8 mouse cellular contexts compared by ENCODE assay signal in the genomic region with DNA sequence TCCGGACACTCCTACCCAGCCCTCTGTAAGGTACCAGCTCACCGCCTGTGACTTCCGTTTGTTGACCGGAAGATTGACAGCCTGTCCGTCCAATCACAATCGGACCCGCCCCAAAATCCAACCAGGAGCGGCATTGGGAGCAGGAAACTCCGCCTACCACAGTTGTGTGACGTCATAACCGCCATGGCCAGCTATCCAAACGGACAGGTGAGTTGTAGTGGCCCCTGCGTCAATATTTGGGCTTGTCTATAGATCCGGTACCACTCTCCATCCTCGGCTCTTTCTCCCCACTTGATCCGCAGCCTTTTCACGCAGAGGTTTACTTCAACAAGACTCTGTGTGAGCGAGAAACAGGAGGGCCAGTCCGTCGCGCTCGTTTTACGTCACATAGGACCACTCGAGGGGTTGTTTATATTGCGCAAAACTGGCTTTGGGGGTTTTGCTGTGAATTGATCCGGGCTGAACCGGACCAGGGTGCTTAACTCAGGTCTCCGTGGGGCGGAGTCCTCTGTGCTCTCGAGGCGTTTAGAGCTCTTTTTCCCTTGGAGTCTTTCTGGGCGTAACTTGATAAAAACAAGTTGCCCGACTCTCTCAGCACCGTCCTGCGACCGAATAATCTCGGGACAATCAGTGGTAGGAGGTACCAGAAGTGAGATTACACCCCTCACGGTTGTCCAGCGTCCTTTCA. TPM values are rescaled to one million over a fixed set of nuclear protein-coding genes. Genes with fewer than 3 reads are reported as not detected.
DNase-seq lines count a peak whose midpoint lies in the region; ATAC-seq and TF ChIP-seq lines count a peak whose summit lies in the region.

No protein-coding gene starts in this region.

- under 1% methylated on average over 39 of the region's 39 CpGs for WGBS in forebrain, embryonic 13.5 days
- under 1% methylated on average over 39 of the region's 39 CpGs for WGBS in large intestine, adult 2 months
- under 1% methylated on average over 39 of the region's 39 CpGs for WGBS in liver, postnatal 0 days (ENCODE audit: insufficient replicate concordance)
- under 1% methylated on average over 39 of the region's 39 CpGs for WGBS in neural tube, embryonic 14.5 days

- TF ChIP-seq EP300 in liver, postnatal 0 days (IDR thresholded peaks at IDR 0.05; ENCODE audit: low read depth): no peak

- H3K36me3 ChIP-seq in E14TG2a.4 (ENCODE audit: insufficient read depth, low read length): peaks cover 6% of the 10 kb centered on the region; the same call in 1 of the 2 replicates
- H3K36me3 ChIP-seq in forebrain, embryonic 13.5 days (ENCODE audit: poor library complexity, severe bottlenecking): no peaks in the 10 kb centered on the region
- H3K36me3 ChIP-seq in liver, postnatal 0 days (replicated peaks; ENCODE audit: insufficient read depth, low read length): no peaks in the 10 kb centered on the region
- no peaks in the 10 kb centered on the region for H3K36me3 ChIP-seq in neural tube, embryonic 14.5 days (ENCODE audit: control insufficient read depth, insufficient read depth, low read length)

- H3K4me1 ChIP-seq in E14TG2a.4 (replicated peaks; ENCODE audit: low read depth, low read length): peaks cover 68% of the 10 kb centered on the region
- H3K4me1 ChIP-seq in forebrain, embryonic 13.5 days: peaks cover 16% of the 10 kb centered on the region
- peaks cover 37% of the 10 kb centered on the region for H3K4me1 ChIP-seq in liver, postnatal 0 days (ENCODE audit: insufficient read depth)
- peaks cover 7% of the 10 kb centered on the region; the same call in 1 of the 2 replicates for H3K4me1 ChIP-seq in neural tube, embryonic 14.5 days (ENCODE audit: control insufficient read depth, insufficient read depth, low read length)

- peak overlapping the region; percentile 73 for H3K4me2 ChIP-seq in forebrain, embryonic 13.5 days
- H3K4me2 ChIP-seq in liver, postnatal 0 days (ENCODE audit: low read depth, low read length): peak overlapping the region; percentile 70
- H3K4me2 ChIP-seq in neural tube, embryonic 14.5 days (ENCODE audit: low read depth, low read length): peak overlapping the region; percentile 84

- peaks cover 9% of the 10 kb centered on the region for H3K27me3 ChIP-seq in E14TG2a.4 (ENCODE audit: insufficient read depth, low read length)
- 0 out of 2 replicates have a peak, but pooled peaks cover 8% of the 10 kb centered on the region for H3K27me3 ChIP-seq in forebrain, embryonic 13.5 days
- H3K27me3 ChIP-seq in liver, postnatal 0 days (ENCODE audit: insufficient read depth, low read length): no peaks in the 10 kb centered on the region
- no peaks in the 10 kb centered on the region for H3K27me3 ChIP-seq in neural tube, embryonic 14.5 days (ENCODE audit: control insufficient read depth, insufficient read depth, low read length)

- ATAC-seq in forebrain, embryonic 13.5 days: peak; percentile 99
- ATAC-seq in liver, postnatal 0 days: peak; percentile 96
- ATAC-seq in neural tube, embryonic 14.5 days (ENCODE audit: low read depth): peak; percentile 96

- peak overlapping the region; percentile 85 for H3K4me3 ChIP-seq in E14TG2a.4 (replicated peaks; ENCODE audit: low read length)
- peak overlapping the region; percentile 69 for H3K4me3 ChIP-seq in forebrain, embryonic 13.5 days
- peak overlapping the region; percentile 85 for H3K4me3 ChIP-seq in liver, postnatal 0 days (ENCODE audit: low read depth, low read length)
- peak overlapping the region; percentile 79 for H3K4me3 ChIP-seq in neural tube, embryonic 14.5 days (ENCODE audit: low read depth, low read length)

- no peak for TF ChIP-seq CTCF in E14TG2a.4 (conservative IDR thresholded peaks at IDR 0.05; ENCODE audit: low read length)
- TF ChIP-seq CTCF in liver, postnatal 0 days (IDR thresholded peaks at IDR 0.05; ENCODE audit: low read depth): no peak

- H3K9ac ChIP-seq in forebrain, embryonic 13.5 days: peak overlapping the region; percentile 66
- peak overlapping the region; percentile 71 for H3K9ac ChIP-seq in liver, postnatal 0 days (replicated peaks)
- H3K9ac ChIP-seq in neural tube, embryonic 14.5 days (replicated peaks; ENCODE audit: low read depth, low read length): peak overlapping the region; percentile 62

- DNase-seq in c-Kit-positive CD71-positive TER-119-positive erythroid progenitor cells, embryonic 14.5 days (ENCODE audit: low spot score): peak; percentile 100
- peak; percentile 100 for DNase-seq in heart, postnatal 10 days
- DNase-seq in large intestine, adult 2 months (ENCODE audit: low read depth, low spot score): peak; percentile 98
- DNase-seq in liver, postnatal 0 days: peak; percentile 100
- DNase-seq in testis, postnatal 10 days (ENCODE audit: low spot score): peak; percentile 100

- no peak overlapping the region for H3K27ac ChIP-seq in forebrain, embryonic 13.5 days
- peak overlapping the region; percentile 95 for H3K27ac ChIP-seq in liver, postnatal 0 days (ENCODE audit: low read depth)
- H3K27ac ChIP-seq in neural tube, embryonic 14.5 days (ENCODE audit: low read depth, low read length): peak overlapping the region; percentile 6

- H3K9me3 ChIP-seq in E14TG2a.4 (ENCODE audit: low read length): 0 out of 2 replicates have a peak, but pooled peaks cover 4% of the 10 kb centered on the region
- no peaks in the 10 kb centered on the region for H3K9me3 ChIP-seq in forebrain, embryonic 13.5 days (replicated peaks)
- H3K9me3 ChIP-seq in liver, postnatal 0 days (ENCODE audit: low read length): no peaks in the 10 kb centered on the region
- H3K9me3 ChIP-seq in neural tube, embryonic 14.5 days (ENCODE audit: control insufficient read depth, low read length): no peaks in the 10 kb centered on the region

- intact Hi-C loops in heart, postnatal 10 days (cut with DNase I): no loop called here

RNA-seq across cellular contexts. Expression of gene Pef1, which starts 5.2 kb away (rescaled TPM):
- 68.0 and 68.4 TPM in 2 replicates for polyA plus RNA-seq in forebrain, embryonic 13.5 days (2015; fragmentation: Nextera tagmentation; extraction: Ambion mirVana)
- 10 to 100 TPM; 39.4 to 39.9 TPM for total RNA-seq in heart, postnatal 10 days (2021)
- 183 and 198 TPM in 2 replicates for polyA plus RNA-seq in large intestine, adult 2 months (2012; rRNA removed)
- 25.0 and 26.0 TPM in 2 replicates for polyA plus RNA-seq in liver, postnatal 0 days (2015; fragmentation: Nextera tagmentation; extraction: Ambion mirVana)
- 66.2 and 68.3 TPM in 2 replicates for polyA plus RNA-seq in neural tube, embryonic 14.5 days (2014; fragmentation: Nextera tagmentation; extraction: Ambion mirVana)

RNA-seq across cellular contexts. Expression of gene Hcrtr1, which starts 31.6 kb away (rescaled TPM):
- 0.13 TPM in 1 of 2 replicates, not detected in the other for polyA plus RNA-seq in forebrain, embryonic 13.5 days (2015; fragmentation: Nextera tagmentation; extraction: Ambion mirVana)
- not detected for total RNA-seq in heart, postnatal 10 days (2021)
- polyA plus RNA-seq in large intestine, adult 2 months (2012; rRNA removed): 1.8 and 3.2 TPM in 2 replicates
- polyA plus RNA-seq in liver, postnatal 0 days (2015; fragmentation: Nextera tagmentation; extraction: Ambion mirVana): not detected in 2 replicates
- 1.2 and 1.8 TPM in 2 replicates for polyA plus RNA-seq in neural tube, embryonic 14.5 days (2014; fragmentation: Nextera tagmentation; extraction: Ambion mirVana)

RNA-seq across cellular contexts. Expression of gene Col16a1, which starts 59.9 kb away (rescaled TPM):
- 2.5 and 2.9 TPM in 2 replicates for polyA plus RNA-seq in forebrain, embryonic 13.5 days (2015; fragmentation: Nextera tagmentation; extraction: Ambion mirVana)
- 10 to 100 TPM; 24.6 to 25.4 TPM for total RNA-seq in heart, postnatal 10 days (2021)
- polyA plus RNA-seq in large intestine, adult 2 months (2012; rRNA removed): 9.8 and 10.5 TPM in 2 replicates
- 2.3 and 3.0 TPM in 2 replicates for polyA plus RNA-seq in liver, postnatal 0 days (2015; fragmentation: Nextera tagmentation; extraction: Ambion mirVana)
- polyA plus RNA-seq in neural tube, embryonic 14.5 days (2014; fragmentation: Nextera tagmentation; extraction: Ambion mirVana): 5.8 and 18.2 TPM in 2 replicates
